Mouse (Mus musculus) midbrain, embryonic 12.5 days (tissue): ENCODE results near the gene Zfp488. TPM values are rescaled to one million over a fixed set of nuclear protein-coding genes. Genes with fewer than 3 reads are reported as not detected.

ENCODE experiments used
- ATAC-seq: fragments of 200-750 bp; cut with Nextera tagmentation; 2 replicates; pipeline ENCODE4 v1.8.0; 2017; ENCODE audit warnings: low read depth, moderate TSS enrichment, moderate library complexity; ENCODE audit not compliant: low FRiP score
- H3K27ac ChIP-seq: fragments of 300-500 bp; sonication (generic); replicated peaks from 2 replicates; pipeline ENCODE4 v1.5.1; 2016; ENCODE audit warnings: mild to moderate bottlenecking
- H3K27me3 ChIP-seq: fragments of 300-500 bp; sonication (generic); 2 replicates; pipeline ENCODE4 v1.6.1; 2016; ENCODE audit warnings: mild to moderate bottlenecking
- H3K36me3 ChIP-seq: fragments of 300-500 bp; sonication (generic); 2 replicates; pipeline ENCODE4 v1.6.1; 2016
- H3K4me1 ChIP-seq: fragments of 300-500 bp; sonication (generic); 2 replicates; pipeline ENCODE4 v1.6.1; 2016
- H3K4me2 ChIP-seq: fragments of 300-500 bp; sonication (generic); replicated peaks from 2 replicates; pipeline ENCODE4 v1.6.1; 2016; ENCODE audit warnings: mild to moderate bottlenecking, moderate library complexity
- H3K4me3 ChIP-seq: fragments of 300-500 bp; sonication (generic); 2 replicates; pipeline ENCODE4 v1.5.1; 2016; ENCODE audit warnings: mild to moderate bottlenecking
- H3K9ac ChIP-seq: fragments of 300-500 bp; sonication (generic); replicated peaks from 2 replicates; pipeline ENCODE4 v1.6.1; 2016; ENCODE audit warnings: mild to moderate bottlenecking, moderate library complexity
- H3K9me3 ChIP-seq: fragments of 300-500 bp; sonication (generic); 2 replicates; pipeline ENCODE4 v1.6.1; 2016; ENCODE audit warnings: mild to moderate bottlenecking
- WGBS: fragments of 180-500 bp; shearing (Covaris S2); methylation state at CpG from one replicate; pipeline ENCODE4 v1.1.7; 2016; 5-methylcytosine and 5-hydroxymethylcytosine counted together
- polyA plus RNA-seq: library from polyadenylated mRNA; unstranded; fragments of >200 nt; fragmentation: Nextera tagmentation; extraction: Ambion mirVana; gene quantifications from 2 replicates; pipeline ENCODE4 v1.2.1, GENCODE M21; 2016

Zfp488 gene
- polyA plus RNA-seq, 1 experiment from 2014 or later, result 0.15 TPM

DNA sequence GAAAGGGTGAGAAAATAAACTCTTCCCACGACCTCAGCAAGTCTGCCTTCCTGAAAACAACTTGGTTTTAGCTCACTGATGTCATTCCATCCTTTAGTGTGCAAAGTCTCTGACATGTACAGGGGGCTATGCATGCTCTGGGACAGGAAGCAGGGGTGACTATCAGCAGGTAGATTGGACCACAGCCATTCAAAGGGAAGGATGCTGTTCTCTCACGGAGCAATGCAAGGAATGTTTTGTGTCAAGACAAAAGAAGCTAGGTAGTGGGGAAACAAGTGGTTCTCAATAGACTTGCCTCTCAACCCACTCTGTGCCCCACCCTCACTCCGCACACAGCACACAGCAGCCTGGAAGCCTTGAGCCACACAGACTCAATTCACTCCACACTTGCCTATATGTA lies 10.6 kb upstream of the Zfp488 start:
- Histone ChIP-seq H3K4me1 (no peaks in the 10 kb centered on the region), H3K27me3 (no peaks in the 10 kb centered on the region), H3K36me3 (no peaks in the 10 kb centered on the region), H3K9me3 (no peaks in the 10 kb centered on the region), H3K4me3 (no peak overlapping the region), H3K27ac (no peak overlapping the region), H3K4me2 (no peak overlapping the region), H3K9ac (no peak overlapping the region)
- 62% methylated on average over 3 of the region's 3 CpGs for WGBS
- no peak for ATAC-seq

- peaks cover 12% of the 10 kb centered on the region for H3K27me3 ChIP-seq
- no peaks in the 10 kb centered on the region for H3K9me3 ChIP-seq
- 41% methylated on average over 7 of the region's 7 CpGs for WGBS
- ATAC-seq, result no peak
- no peak overlapping the region for H3K9ac ChIP-seq
- no peak overlapping the region for H3K4me2 ChIP-seq
- no peak overlapping the region for H3K4me3 ChIP-seq
- H3K27ac ChIP-seq, result no peak overlapping the region
- H3K36me3 ChIP-seq, result no peaks in the 10 kb centered on the region
- peaks cover 8% of the 10 kb centered on the region; the same call in 1 of the 2 replicates for H3K4me1 ChIP-seq
Measured at GRCm38 (mm10) chr14:33977748-33978147, 816 bp downstream of the Zfp488 start.

DNA sequence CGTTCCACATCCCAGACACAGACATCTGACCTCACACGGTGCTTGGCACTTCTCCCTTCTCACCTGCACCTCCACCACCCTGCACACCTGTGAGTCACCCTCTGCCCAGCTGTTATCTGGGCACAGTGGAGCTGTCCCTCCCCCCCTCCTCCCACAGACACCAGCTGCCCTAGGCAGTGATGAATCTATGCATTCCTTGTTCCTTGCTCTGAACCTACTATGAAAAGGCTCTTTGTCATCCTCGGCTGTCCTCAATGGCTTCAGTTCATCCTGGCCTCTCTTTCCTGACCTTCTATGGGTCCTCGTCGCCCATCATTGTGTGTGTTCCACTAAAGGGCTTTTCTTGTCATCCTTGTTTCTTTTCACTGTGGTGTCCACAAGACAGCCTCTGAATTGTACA lies 3.8 kb downstream of the Zfp488 start:
- no peak overlapping the region for H3K9ac ChIP-seq
- peaks cover 12% of the 10 kb centered on the region for H3K27me3 ChIP-seq
- WGBS, result 58% methylated on average over 5 of the region's 5 CpGs
- no peaks in the 10 kb centered on the region for H3K9me3 ChIP-seq
- H3K4me3 ChIP-seq, result no peak overlapping the region
- no peak for ATAC-seq
- no peak overlapping the region for H3K27ac ChIP-seq
- no peaks in the 10 kb centered on the region for H3K36me3 ChIP-seq
- peaks cover 8% of the 10 kb centered on the region; the same call in 1 of the 2 replicates for H3K4me1 ChIP-seq
- H3K4me2 ChIP-seq, result no peak overlapping the region

GRCm38 (mm10) chr14:33972679-33973078 lies 5.9 kb downstream of the Zfp488 start:
- Histone ChIP-seq H3K27me3 (no peaks in the 10 kb centered on the region), H3K27ac (no peak overlapping the region), H3K4me1 (no peaks in the 10 kb centered on the region), H3K9ac (no peak overlapping the region), H3K4me2 (no peak overlapping the region), H3K36me3 (no peaks in the 10 kb centered on the region), H3K4me3 (no peak overlapping the region), H3K9me3 (no peaks in the 10 kb centered on the region)
- WGBS, result 46% methylated on average over 7 of the region's 7 CpGs
- no peak for ATAC-seq

GRCm38 (mm10) chr14:33965675-33966074 lies 12.9 kb downstream of the Zfp488 start:
- no peak for ATAC-seq

DNA sequence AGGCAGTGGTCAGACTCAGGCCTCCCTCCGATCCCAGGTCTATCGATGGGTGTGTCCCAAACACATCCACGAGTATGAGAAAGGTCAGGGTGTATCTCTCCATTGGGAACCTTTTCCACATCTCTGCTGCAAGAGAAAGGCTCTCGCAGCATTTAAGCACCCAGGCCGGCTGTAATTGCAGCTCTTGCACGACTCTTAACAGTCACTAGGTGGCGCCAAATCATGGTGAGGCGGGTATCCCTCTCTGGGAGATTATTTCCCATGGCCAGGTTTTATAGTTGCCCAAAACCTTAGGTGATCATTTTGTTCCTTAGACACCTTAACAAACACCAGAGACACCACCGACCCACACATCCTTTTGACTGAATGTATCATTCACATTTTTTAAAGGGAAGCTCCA lies 19.2 kb downstream of the Zfp488 start:
- no peak overlapping the region for H3K4me2 ChIP-seq
- H3K9ac ChIP-seq, result no peak overlapping the region
- no peaks in the 10 kb centered on the region for H3K27me3 ChIP-seq
- no peaks in the 10 kb centered on the region for H3K9me3 ChIP-seq
- H3K4me1 ChIP-seq, result no peaks in the 10 kb centered on the region
- peak; percentile 38; the same call in 1 of the 2 replicates for ATAC-seq
- 16% methylated on average over 9 of the region's 9 CpGs for WGBS
- H3K4me3 ChIP-seq, result no peak overlapping the region
- no peaks in the 10 kb centered on the region for H3K36me3 ChIP-seq
- H3K27ac ChIP-seq, result no peak overlapping the region

More at GRCm38 (mm10) chr14:33965675-33966074, 12.9 kb downstream of the Zfp488 start:
- no peak overlapping the region for H3K9ac ChIP-seq
- H3K27ac ChIP-seq, result no peak overlapping the region
- no peaks in the 10 kb centered on the region for H3K9me3 ChIP-seq
- H3K4me3 ChIP-seq, result no peak overlapping the region
- no peaks in the 10 kb centered on the region for H3K27me3 ChIP-seq
- H3K36me3 ChIP-seq, result no peaks in the 10 kb centered on the region
- H3K4me2 ChIP-seq, result no peak overlapping the region
- no peaks in the 10 kb centered on the region for H3K4me1 ChIP-seq
- 72% methylated on average over 7 of the region's 7 CpGs for WGBS

DNA sequence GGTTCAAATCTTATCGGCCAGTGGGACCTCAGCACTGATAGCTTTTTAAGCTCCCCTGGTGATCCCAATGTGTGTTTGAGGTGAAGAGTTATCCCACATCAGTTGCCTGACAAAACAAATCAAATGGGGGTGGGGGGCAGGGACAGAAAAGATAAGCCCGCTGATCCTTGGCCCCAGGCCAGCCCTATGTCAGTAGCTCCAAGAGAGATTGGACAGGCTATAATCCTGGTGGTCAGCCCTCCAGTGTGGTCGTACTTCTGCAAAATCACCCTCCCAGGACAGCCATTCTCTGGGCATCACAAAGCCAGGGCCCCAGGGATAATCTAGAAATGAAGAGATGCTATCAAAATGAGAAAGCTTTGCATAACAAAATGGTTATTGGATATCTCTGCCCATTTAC lies 19.7 kb downstream of the Zfp488 start:
- Histone ChIP-seq H3K27me3 (no peaks in the 10 kb centered on the region), H3K4me1 (no peaks in the 10 kb centered on the region), H3K9me3 (no peaks in the 10 kb centered on the region), H3K36me3 (no peaks in the 10 kb centered on the region), H3K27ac (no peak overlapping the region), H3K4me2 (no peak overlapping the region), H3K9ac (no peak overlapping the region), H3K4me3 (no peak overlapping the region)
- WGBS, result 68% methylated on average over 3 of the region's 3 CpGs
- no peak for ATAC-seq

DNA sequence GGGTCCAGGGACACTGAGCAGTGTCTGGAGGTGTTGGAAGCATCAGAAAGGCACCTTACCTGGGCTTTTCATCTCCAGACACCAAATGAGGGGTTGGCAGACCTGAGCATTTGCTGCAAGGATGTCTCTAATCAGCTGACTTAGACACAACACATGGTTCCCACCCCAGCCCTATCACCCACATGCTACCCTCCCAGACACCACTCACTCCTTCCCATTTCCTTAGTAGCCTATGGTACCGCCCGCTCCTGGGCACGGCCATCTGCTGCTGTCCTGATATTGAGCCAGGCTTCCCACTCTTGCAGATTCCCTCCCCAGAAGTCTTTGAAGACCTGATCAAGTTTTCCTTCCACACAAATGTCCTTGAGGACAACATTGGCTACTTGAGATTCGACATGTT lies 20.4 kb downstream of the Zfp488 start:
- no peaks in the 10 kb centered on the region for H3K27me3 ChIP-seq
- no peak overlapping the region for H3K4me3 ChIP-seq
- no peak overlapping the region for H3K27ac ChIP-seq
- no peak for ATAC-seq
- H3K9me3 ChIP-seq, result no peaks in the 10 kb centered on the region
- H3K9ac ChIP-seq, result no peak overlapping the region
- no peak overlapping the region for H3K4me2 ChIP-seq
- H3K36me3 ChIP-seq, result no peaks in the 10 kb centered on the region
- no peaks in the 10 kb centered on the region for H3K4me1 ChIP-seq
- 89% methylated on average over 4 of the region's 4 CpGs for WGBS

DNA sequence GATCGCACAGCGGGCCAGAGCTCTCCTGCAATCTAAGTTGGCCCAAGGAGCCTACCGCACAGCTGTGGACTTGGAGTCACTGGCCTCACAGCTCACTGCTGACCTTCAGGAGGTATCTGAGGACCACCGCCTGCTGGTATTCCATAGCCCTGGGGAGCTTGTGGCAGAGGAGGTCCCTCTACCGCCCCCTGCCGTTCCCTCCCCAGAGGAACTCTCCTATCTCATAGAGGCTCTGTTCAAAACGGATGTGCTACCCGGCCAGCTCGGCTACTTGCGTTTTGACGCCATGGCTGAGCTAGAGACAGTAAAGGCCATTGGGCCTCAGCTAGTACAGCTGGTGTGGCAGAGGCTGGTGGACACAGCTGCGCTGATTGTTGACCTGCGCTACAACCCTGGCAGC lies 22.5 kb downstream of the Zfp488 start:
- H3K36me3 ChIP-seq, result no peaks in the 10 kb centered on the region
- H3K27ac ChIP-seq, result no peak overlapping the region
- H3K4me3 ChIP-seq, result no peak overlapping the region
- no peak overlapping the region for H3K4me2 ChIP-seq
- 83% methylated on average over 13 of the region's 13 CpGs for WGBS
- H3K27me3 ChIP-seq, result no peaks in the 10 kb centered on the region
- no peak for ATAC-seq
- no peak overlapping the region for H3K9ac ChIP-seq
- H3K4me1 ChIP-seq, result no peaks in the 10 kb centered on the region
- H3K9me3 ChIP-seq, result no peaks in the 10 kb centered on the region

- Histone ChIP-seq H3K4me2 (no peak within 1 kb of the TSS), H3K27me3 (no peaks in the 10 kb centered on the region), H3K27ac (no peak within 1 kb of the TSS), H3K9me3 (no peaks in the 10 kb centered on the region), H3K4me3 (no peak within 1 kb of the TSS), H3K36me3 (no peaks in the 10 kb centered on the region), H3K4me1 (no peaks in the 10 kb centered on the region), H3K9ac (no peak within 1 kb of the TSS)
- 64% methylated on average over 5 of the region's 5 CpGs for WGBS
- no peak for ATAC-seq
Measured at GRCm38 (mm10) chr14:33953761-33954160, 24.8 kb downstream of the Zfp488 start, which contains the start of gene Rbp3. Rbp3 (plus strand) TSS chr14:33954003.

DNA sequence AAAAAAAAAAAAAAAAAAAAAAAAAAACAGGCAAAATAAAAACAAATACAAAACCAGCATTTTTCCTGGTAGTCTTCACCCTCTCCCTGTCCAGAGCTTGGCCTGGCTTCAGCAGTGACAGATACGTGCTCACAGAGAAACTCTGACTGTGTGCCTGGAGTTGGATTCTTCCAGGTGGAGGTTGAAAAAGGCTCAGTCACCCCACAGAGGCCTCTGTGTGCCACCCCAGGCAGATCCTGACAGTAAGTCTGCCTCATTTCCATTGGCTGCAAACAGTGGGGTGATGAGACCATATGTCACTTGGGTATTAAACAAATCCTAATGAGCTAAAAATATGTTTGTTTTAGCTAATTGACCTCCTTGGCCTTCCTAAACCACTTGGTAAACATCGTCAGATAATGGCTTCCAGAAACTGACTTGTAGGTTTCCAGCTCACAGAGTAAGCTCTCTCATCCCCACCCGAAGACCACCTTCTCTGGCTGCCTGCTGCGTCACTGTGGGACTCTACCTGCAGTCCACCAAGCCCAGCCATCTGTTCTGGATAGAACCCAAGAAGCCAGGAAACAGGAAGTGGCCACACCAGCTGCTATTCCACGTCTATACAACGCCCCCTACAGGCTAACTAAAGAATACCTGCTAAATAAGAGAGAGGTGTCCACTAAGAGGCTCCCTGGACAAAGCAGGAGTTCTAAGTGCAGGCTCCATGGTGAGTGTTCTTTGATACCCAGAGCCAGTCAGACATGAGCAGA lies 26.2 kb downstream of the Zfp488 start:
- 58% methylated on average over 6 of the region's 6 CpGs for WGBS
- Histone ChIP-seq H3K9ac (no peak overlapping the region), H3K4me2 (no peak overlapping the region), H3K27me3 (no peaks in the 10 kb centered on the region), H3K4me3 (no peak overlapping the region), H3K4me1 (no peaks in the 10 kb centered on the region), H3K36me3 (no peaks in the 10 kb centered on the region), H3K27ac (no peak overlapping the region), H3K9me3 (no peaks in the 10 kb centered on the region)
- ATAC-seq, result no peak

DNA sequence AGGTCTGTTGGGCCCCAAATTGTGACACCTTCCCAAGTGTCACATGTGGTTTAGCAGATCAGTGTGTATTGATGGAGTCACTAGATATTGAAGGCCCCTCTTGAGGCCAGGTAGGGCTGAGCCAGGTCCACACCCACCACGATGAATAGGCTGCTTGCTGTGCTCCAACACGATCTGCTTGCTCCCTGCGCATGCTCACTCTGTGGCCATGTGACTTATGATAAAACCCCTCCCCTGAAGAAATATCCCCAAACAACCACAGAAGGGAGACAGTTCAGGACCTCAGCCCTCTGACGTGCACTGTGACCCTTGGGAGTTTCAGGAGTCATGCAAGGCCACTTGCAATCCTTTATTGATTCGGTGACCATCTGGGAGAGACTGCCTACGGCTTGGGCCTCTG lies 32.4 kb downstream of the Zfp488 start:
- Histone ChIP-seq H3K4me3 (no peak overlapping the region), H3K4me2 (no peak overlapping the region), H3K27me3 (no peaks in the 10 kb centered on the region), H3K9me3 (no peaks in the 10 kb centered on the region), H3K36me3 (no peaks in the 10 kb centered on the region), H3K27ac (no peak overlapping the region), H3K9ac (no peak overlapping the region), H3K4me1 (no peaks in the 10 kb centered on the region)
- 84% methylated on average over 6 of the region's 6 CpGs for WGBS
- ATAC-seq, result no peak

GRCm38 (mm10) chr14:33942222-33942621 lies 36.3 kb downstream of the Zfp488 start:
- Histone ChIP-seq H3K36me3 (no peaks in the 10 kb centered on the region), H3K9me3 (no peaks in the 10 kb centered on the region), H3K4me2 (no peak overlapping the region), H3K9ac (no peak overlapping the region), H3K27ac (no peak overlapping the region), H3K4me1 (0 out of 2 replicates have a peak, but pooled peaks cover 3% of the 10 kb centered on the region), H3K27me3 (no peaks in the 10 kb centered on the region), H3K4me3 (no peak overlapping the region)
- no peak for ATAC-seq
- 76% methylated on average over 5 of the region's 5 CpGs for WGBS
